Mouse (Mus musculus) natural killer cell, adult 2 months (primary cell): ENCODE results near the gene Runx3.
A peak's percentile ranks its signal among the peaks of the same experiment; 100 is the strongest.

Experiments
- DNase-seq, 2 experiments: peaks; one replicate each; pipeline ENCODE4 v3.0.0; 2022; ENCODE audit warnings: low spot score in 2 of 2

Gene Runx3

GRCm38 (mm10) chr4:135220641-135221040 is 100.2 kb downstream of the Runx3 start:
- DNase-seq: no peak

- DNase-seq: peak; percentile 21 to 58
Measured at GRCm38 (mm10) chr4:135221632-135222407, 101.4 kb downstream of the Runx3 start.

GRCm38 (mm10) chr4:135223808-135224207 is 103.4 kb downstream of the Runx3 start:
- no peak for DNase-seq

GRCm38 (mm10) chr4:135226008-135226667 is 105.7 kb downstream of the Runx3 start:
- DNase-seq: peak in 1 of 2 experiments; percentile 43
